Mouse (Mus musculus) cortical plate, adult 2 months (tissue): ENCODE data around the gene Nanos2. TPM values are rescaled to one million over a fixed set of nuclear protein-coding genes. Genes with fewer than 3 reads are reported as not detected.
A peak's percentile ranks its signal among the peaks of the same experiment; 100 is the strongest.

Source experiments
- H3K27ac ChIP-seq: fragments of 200-500 bp; 2 replicates; pipeline ENCODE4 v1.5.1; 2012; ENCODE audit warnings: low read length, control low read depth, inconsistent platforms; ENCODE audit not compliant: insufficient read depth
- H3K4me1 ChIP-seq: fragments of 200-500 bp; 2 replicates; pipeline ENCODE4 v1.6.1; 2011; ENCODE audit warnings: low read length; ENCODE audit not compliant: control insufficient read depth, insufficient read depth
- H3K4me3 ChIP-seq: fragments of 200-500 bp; 2 replicates; pipeline ENCODE4 v1.5.1; 2011; ENCODE audit warnings: mild to moderate bottlenecking, low read length, control low read depth; ENCODE audit not compliant: insufficient read depth
- CTCF ChIP-seq: fragments of 200-500 bp; IDR thresholded peaks from 2 replicates; pipeline ENCODE4 v1.5.1; 2011; ENCODE audit warnings: mild to moderate bottlenecking, control low read depth, low read length; ENCODE audit not compliant: insufficient read depth; ENCODE audit errors: extremely low read depth
- POLR2A ChIP-seq: fragments of 200-500 bp; IDR thresholded peaks from 2 replicates; pipeline ENCODE4 v1.6.1; 2011; ENCODE audit warnings: mild to moderate bottlenecking, low read length, control low read depth; ENCODE audit not compliant: insufficient read depth; ENCODE audit errors: extremely low read depth
- polyA plus RNA-seq: library from polyadenylated mRNA; depleted of rRNA; stranded (reverse); fragments of >200 nt; gene quantifications from 2 replicates; pipeline ENCODE4 v1.2.3, GENCODE M21; 2012; rRNA removed

The Nanos2 gene
- polyA plus RNA-seq, 1 experiment, result 2.8 TPM

GRCm38 (mm10) chr7:19028067-19028466 is 40.9 kb downstream of the Nanos2 start:
- Histone ChIP-seq H3K27ac (no peak overlapping the region), H3K4me3 (no peak overlapping the region), H3K4me1 (no peaks in the 10 kb centered on the region)
- TF ChIP-seq CTCF (no peak), POLR2A (no peak)

GRCm38 (mm10) chr7:19029084-19029653 is 42.0 kb downstream of the Nanos2 start:
- no peaks in the 10 kb centered on the region for H3K4me1 ChIP-seq
- TF ChIP-seq CTCF (peak; percentile 59), POLR2A (no peak)
- H3K27ac ChIP-seq, result no peak overlapping the region
- no peak overlapping the region for H3K4me3 ChIP-seq

DNA sequence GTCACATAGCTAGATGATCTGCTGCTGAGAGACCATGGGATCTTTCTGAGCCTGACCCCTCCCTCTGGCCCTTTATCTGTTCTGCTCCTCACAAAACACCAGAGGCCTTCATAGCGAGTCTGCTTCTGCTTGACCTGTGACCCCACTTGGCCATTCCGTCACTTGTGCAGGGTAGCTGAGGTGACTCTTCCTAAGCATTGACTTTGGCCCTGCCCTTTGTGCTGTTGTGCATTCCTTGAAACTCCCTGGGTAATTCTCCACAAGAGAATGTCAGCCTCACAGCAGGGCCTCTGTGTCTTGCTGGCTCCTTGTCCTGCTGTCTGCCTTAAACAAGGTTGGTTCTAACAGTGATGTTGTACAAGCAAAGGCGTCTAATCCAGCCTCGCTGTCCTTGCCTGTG is 44.4 kb downstream of the Nanos2 start:
- Histone ChIP-seq H3K27ac (no peak overlapping the region), H3K4me1 (no peaks in the 10 kb centered on the region), H3K4me3 (no peak overlapping the region)
- TF ChIP-seq CTCF (no peak), POLR2A (no peak)

Other genes with a start within 250 kb of the Nanos2 start
- gene Psg19, start 188.9 kb upstream of the Nanos2 start, polyA plus RNA-seq, result 0.04 TPM in 1 of 2 replicates, not detected in the other
- gene Psg17, start 165.8 kb upstream of the Nanos2 start, polyA plus RNA-seq, result 0.06 and 0.15 TPM in 2 replicates
- gene Mill2, start 147.4 kb upstream of the Nanos2 start, polyA plus RNA-seq, result 2.5 and 2.6 TPM in 2 replicates
- 15.7 and 16.0 TPM in 2 replicates for gene Pglyrp1, start 116.1 kb upstream of the Nanos2 start, polyA plus RNA-seq
- 14.7 and 15.8 TPM in 2 replicates for gene Ccdc61, start 77.0 kb upstream of the Nanos2 start, polyA plus RNA-seq
- 22.3 and 23.3 TPM in 2 replicates for gene Nova2, start 61.5 kb upstream of the Nanos2 start, polyA plus RNA-seq
- gene Mypop, start 3.8 kb downstream of the Nanos2 start, polyA plus RNA-seq, result 49.7 and 50.8 TPM in 2 replicates
- 27.2 and 28.5 TPM in 2 replicates for gene Irf2bp1, start 16.6 kb downstream of the Nanos2 start, polyA plus RNA-seq
- not detected in 2 replicates for gene Foxa3, start 36.1 kb downstream of the Nanos2 start, polyA plus RNA-seq
- 113 and 118 TPM in 2 replicates for gene Sympk, start 37.0 kb downstream of the Nanos2 start, polyA plus RNA-seq
- 0.10 and 0.17 TPM in 2 replicates for gene Rsph6a, start 67.3 kb downstream of the Nanos2 start, polyA plus RNA-seq
- 171 and 178 TPM in 2 replicates for gene Dmwd, start 88.8 kb downstream of the Nanos2 start, polyA plus RNA-seq
- 40.9 and 47.6 TPM in 2 replicates for gene Dmpk, start 96.4 kb downstream of the Nanos2 start, polyA plus RNA-seq
- gene Six5, start 107.2 kb downstream of the Nanos2 start, polyA plus RNA-seq, result 4.7 and 5.0 TPM in 2 replicates
- 0.70 and 1.1 TPM in 2 replicates for gene Gm4969, start 131.0 kb downstream of the Nanos2 start, polyA plus RNA-seq
- gene Fbxo46, start 132.5 kb downstream of the Nanos2 start, polyA plus RNA-seq, result 8.2 and 8.6 TPM in 2 replicates
- 16.2 and 17.4 TPM in 2 replicates for gene Qpctl, start 161.9 kb downstream of the Nanos2 start, polyA plus RNA-seq
- gene Snrpd2, start 162.3 kb downstream of the Nanos2 start, polyA plus RNA-seq, result 88.2 and 92.1 TPM in 2 replicates
- gene Gipr, start 178.7 kb downstream of the Nanos2 start, polyA plus RNA-seq, result 3.3 and 3.9 TPM in 2 replicates
- 156 and 157 TPM in 2 replicates for gene Eml2, start 189.0 kb downstream of the Nanos2 start, polyA plus RNA-seq
- 6.1 and 6.5 TPM in 2 replicates for gene Gpr4, start 225.1 kb downstream of the Nanos2 start, polyA plus RNA-seq
- 41.0 and 41.5 TPM in 2 replicates for gene Opa3, start 240.9 kb downstream of the Nanos2 start, polyA plus RNA-seq